Mouse (Mus musculus) kidney, postnatal 25 days (tissue): ENCODE data around the gene BC061237.
"Not testable (repeated sequence)": the region's sequence is repeated elsewhere in the genome, so short reads cannot be mapped to it uniquely, and the experiment has no call there.

Source experiments
- DNase-seq, 2 experiments: peaks; one replicate each; pipeline ENCODE4 v3.0.0; 2021; ENCODE audit warnings: mixed read lengths in 2 of 2

Gene BC061237

GRCm38 (mm10) chr14:44492163-44492562 is at the start of gene BC061237:
TSS of gene BC061237 (plus strand) at chr14:44492463.
- DNase-seq: not testable (repeated sequence)

GRCm38 (mm10) chr14:44517976-44518375 is 25.7 kb downstream of the BC061237 start, which contains the start of gene Gm17093:
TSS of gene Gm17093 (plus strand) at chr14:44518276.
- DNase-seq: not testable (repeated sequence)

GRCm38 (mm10) chr14:44547961-44548360 is 55.7 kb downstream of the BC061237 start:
- DNase-seq: not testable (repeated sequence)
